Mouse (Mus musculus) 3T3-L1 (cell line): ENCODE results near the gene Rgl1.
"Not testable (repeated sequence)": the region's sequence is repeated elsewhere in the genome, so short reads cannot be mapped to it uniquely, and the experiment has no call there.

Experiments
- DNase-seq: peaks from one replicate; pipeline ENCODE4 v3.0.0-alpha.2; 2015; ENCODE audit warnings: low read depth, low spot score

Gene Rgl1

GRCm38 (mm10) chr1:152785446-152785845, 19.3 kb upstream of the Rgl1 start:
- not testable (repeated sequence) for DNase-seq

- DNase-seq: no peak
Observed at GRCm38 (mm10) chr1:152784620-152785019, 18.5 kb upstream of the Rgl1 start.

- DNase-seq: peak; percentile 81
Observed at GRCm38 (mm10) chr1:152779071-152779737, 13.1 kb upstream of the Rgl1 start.

GRCm38 (mm10) chr1:152774601-152775000, 8.4 kb upstream of the Rgl1 start:
- not testable (repeated sequence) for DNase-seq

- no peak for DNase-seq
Observed at GRCm38 (mm10) chr1:152771016-152771415, 4.9 kb upstream of the Rgl1 start.

- peak; percentile 98 for DNase-seq
Observed at GRCm38 (mm10) chr1:152767749-152768488, 1.8 kb upstream of the Rgl1 start.

- DNase-seq: peak; percentile 54
Observed at GRCm38 (mm10) chr1:152766804-152767748, 925 bp upstream of the Rgl1 start.

- DNase-seq: peak; percentile 26
Observed at GRCm38 (mm10) chr1:152761791-152762190, 4.4 kb downstream of the Rgl1 start.

GRCm38 (mm10) chr1:152750312-152750965, 15.7 kb downstream of the Rgl1 start, which contains the start of gene Apobec4:
Gene Apobec4, plus strand, starts transcription at chr1:152750551.
- no peak for DNase-seq

GRCm38 (mm10) chr1:152749276-152749675, 16.9 kb downstream of the Rgl1 start:
- no peak for DNase-seq

GRCm38 (mm10) chr1:152746426-152746825, 19.7 kb downstream of the Rgl1 start:
- peak; percentile 89 for DNase-seq

- no peak for DNase-seq
Observed at GRCm38 (mm10) chr1:152743095-152743826, 22.9 kb downstream of the Rgl1 start.

GRCm38 (mm10) chr1:152739374-152739773, 26.8 kb downstream of the Rgl1 start:
- DNase-seq: no peak

- no peak for DNase-seq
Observed at GRCm38 (mm10) chr1:152738793-152739192, 27.4 kb downstream of the Rgl1 start.

GRCm38 (mm10) chr1:152727604-152728236, 38.4 kb downstream of the Rgl1 start:
- DNase-seq: no peak

- no peak for DNase-seq
Observed at GRCm38 (mm10) chr1:152726095-152726494, 40.1 kb downstream of the Rgl1 start.

GRCm38 (mm10) chr1:152724286-152724685, 41.9 kb downstream of the Rgl1 start:
- peak; percentile 62 for DNase-seq

GRCm38 (mm10) chr1:152721535-152722198, 44.5 kb downstream of the Rgl1 start:
- no peak for DNase-seq

GRCm38 (mm10) chr1:152720969-152721368, 45.2 kb downstream of the Rgl1 start:
- DNase-seq: no peak

- no peak for DNase-seq
Observed at GRCm38 (mm10) chr1:152718200-152718599, 48.0 kb downstream of the Rgl1 start.
